Mouse (Mus musculus): ENCODE measurements around the gene Rarb. TPM values are rescaled to one million over a fixed set of nuclear protein-coding genes. Genes with fewer than 3 reads are reported as not detected.
A peak's percentile ranks its signal among the peaks of the same experiment; 100 is the strongest.

The Rarb gene
- 29.3 TPM in 2 replicates for polyA plus RNA-seq (2014; fragmentation: Nextera tagmentation; extraction: Ambion mirVana)

GRCm38 (mm10) chr14:16818602-16819250 lies at the start of gene Rarb:
Gene Rarb, minus strand, starts transcription at chr14:16819156.
- Histone ChIP-seq H3K27ac (ENCODE audit: low read depth, low read length) (no peak within 1 kb of the TSS), H3K9ac (ENCODE audit: low read depth, low read length) (no peak within 1 kb of the TSS), H3K9me3 (ENCODE audit: control insufficient read depth, low read length) (no peaks in the 10 kb centered on the region), H3K27me3 (ENCODE audit: control insufficient read depth, insufficient read depth, low read length) (no peaks in the 10 kb centered on the region), H3K4me3 (ENCODE audit: low read depth, low read length) (no peak within 1 kb of the TSS), H3K4me2 (replicated peaks; ENCODE audit: low read depth, low read length) (no peak within 1 kb of the TSS), H3K4me1 (replicated peaks; ENCODE audit: control insufficient read depth, insufficient read depth, low read length) (no peaks in the 10 kb centered on the region), H3K36me3 (ENCODE audit: control insufficient read depth, insufficient read depth, low read length) (no peaks in the 10 kb centered on the region)
- DNase-seq (ENCODE audit: low spot score) (no peak), ATAC-seq (ENCODE audit: low FRiP score) (no peak)
- WGBS = 96% methylated on average over 4 of the region's 4 CpGs

- Histone ChIP-seq H3K4me1 (replicated peaks; ENCODE audit: control insufficient read depth, insufficient read depth, low read length) (no peaks in the 10 kb centered on the region), H3K9ac (ENCODE audit: low read depth, low read length) (no peak overlapping the region), H3K27ac (ENCODE audit: low read depth, low read length) (no peak overlapping the region), H3K27me3 (ENCODE audit: control insufficient read depth, insufficient read depth, low read length) (no peaks in the 10 kb centered on the region), H3K4me2 (replicated peaks; ENCODE audit: low read depth, low read length) (no peak overlapping the region), H3K36me3 (ENCODE audit: control insufficient read depth, insufficient read depth, low read length) (no peaks in the 10 kb centered on the region), H3K4me3 (ENCODE audit: low read depth, low read length) (no peak overlapping the region), H3K9me3 (ENCODE audit: control insufficient read depth, low read length) (no peaks in the 10 kb centered on the region)
- no peak for ATAC-seq (ENCODE audit: low FRiP score)
- WGBS = 15% methylated on average over 3 of the region's 3 CpGs
- DNase-seq (ENCODE audit: low spot score) = no peak
Observed at GRCm38 (mm10) chr14:16842036-16842435, 23.1 kb upstream of the Rarb start.

- Histone ChIP-seq H3K4me2 (replicated peaks; ENCODE audit: low read depth, low read length) (no peak overlapping the region), H3K27ac (ENCODE audit: low read depth, low read length) (no peak overlapping the region), H3K27me3 (ENCODE audit: control insufficient read depth, insufficient read depth, low read length) (no peaks in the 10 kb centered on the region), H3K9ac (ENCODE audit: low read depth, low read length) (0 out of 2 replicates have a peak overlapping the region, but pooled peaks have one; percentile 23), H3K4me3 (ENCODE audit: low read depth, low read length) (no peak overlapping the region), H3K36me3 (ENCODE audit: control insufficient read depth, insufficient read depth, low read length) (no peaks in the 10 kb centered on the region), H3K9me3 (ENCODE audit: control insufficient read depth, low read length) (no peaks in the 10 kb centered on the region), H3K4me1 (replicated peaks; ENCODE audit: control insufficient read depth, insufficient read depth, low read length) (no peaks in the 10 kb centered on the region)
- ATAC-seq (ENCODE audit: low FRiP score) (peak; percentile 90), DNase-seq (ENCODE audit: low spot score) (peak; percentile 33)
- WGBS = 31% methylated on average over 6 of the region's 6 CpGs
Observed at GRCm38 (mm10) chr14:16841597-16841989, 22.6 kb upstream of the Rarb start.

DNA sequence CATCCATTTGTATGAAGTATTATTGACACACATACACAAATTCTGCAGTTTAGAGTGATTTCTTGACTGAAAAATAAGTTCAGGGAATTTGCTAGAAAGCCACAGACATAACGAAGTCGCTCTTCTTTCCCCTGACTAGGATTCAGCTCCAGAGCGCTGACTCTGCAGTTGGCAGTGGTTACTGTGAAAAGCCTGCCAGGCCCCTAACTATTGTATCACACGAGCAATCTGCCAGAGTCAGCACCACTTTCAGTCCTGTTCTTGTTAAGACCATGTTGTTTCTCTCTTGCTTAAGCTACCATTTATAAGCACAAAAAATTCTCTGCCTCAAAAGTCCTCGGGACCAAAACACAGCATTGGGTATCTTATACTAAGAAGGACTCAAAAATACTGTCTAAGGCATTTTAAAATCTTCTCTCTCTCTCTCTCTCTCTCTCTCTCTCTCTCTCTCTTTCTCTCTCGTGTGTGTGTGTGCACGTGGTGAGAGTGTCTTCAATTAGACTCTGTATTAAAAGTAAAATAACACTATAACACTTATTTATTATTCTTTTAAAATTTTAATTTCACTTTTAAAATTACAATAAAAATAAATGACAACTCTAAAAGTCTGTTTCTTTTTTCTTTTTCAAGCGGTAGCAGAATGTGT lies 22.1 kb upstream of the Rarb start:
- DNase-seq (ENCODE audit: low spot score) = no peak

GRCm38 (mm10) chr14:16840135-16840534 lies 21.2 kb upstream of the Rarb start:
- Histone ChIP-seq H3K4me3 (ENCODE audit: low read depth, low read length) (no peak overlapping the region), H3K9ac (ENCODE audit: low read depth, low read length) (no peak overlapping the region), H3K36me3 (ENCODE audit: control insufficient read depth, insufficient read depth, low read length) (no peaks in the 10 kb centered on the region), H3K27ac (ENCODE audit: low read depth, low read length) (no peak overlapping the region), H3K27me3 (ENCODE audit: control insufficient read depth, insufficient read depth, low read length) (no peaks in the 10 kb centered on the region), H3K4me2 (replicated peaks; ENCODE audit: low read depth, low read length) (no peak overlapping the region), H3K4me1 (replicated peaks; ENCODE audit: control insufficient read depth, insufficient read depth, low read length) (no peaks in the 10 kb centered on the region), H3K9me3 (ENCODE audit: control insufficient read depth, low read length) (no peaks in the 10 kb centered on the region)
- 98% methylated on average over 2 of the region's 2 CpGs for WGBS
- ATAC-seq (ENCODE audit: low FRiP score) (no peak), DNase-seq (ENCODE audit: low spot score) (no peak)

More for the DNA sequence above, 22.1 kb upstream of the Rarb start:
- Histone ChIP-seq H3K9ac (ENCODE audit: low read depth, low read length) (no peak overlapping the region), H3K9me3 (ENCODE audit: control insufficient read depth, low read length) (no peaks in the 10 kb centered on the region), H3K27me3 (ENCODE audit: control insufficient read depth, insufficient read depth, low read length) (no peaks in the 10 kb centered on the region), H3K4me3 (ENCODE audit: low read depth, low read length) (no peak overlapping the region), H3K4me2 (replicated peaks; ENCODE audit: low read depth, low read length) (no peak overlapping the region), H3K4me1 (replicated peaks; ENCODE audit: control insufficient read depth, insufficient read depth, low read length) (no peaks in the 10 kb centered on the region), H3K36me3 (ENCODE audit: control insufficient read depth, insufficient read depth, low read length) (no peaks in the 10 kb centered on the region), H3K27ac (ENCODE audit: low read depth, low read length) (no peak overlapping the region)
- WGBS = 44% methylated on average over 8 of the region's 8 CpGs
- ATAC-seq (ENCODE audit: low FRiP score) = peak; percentile 23; the same call in 1 of the 2 replicates

DNA sequence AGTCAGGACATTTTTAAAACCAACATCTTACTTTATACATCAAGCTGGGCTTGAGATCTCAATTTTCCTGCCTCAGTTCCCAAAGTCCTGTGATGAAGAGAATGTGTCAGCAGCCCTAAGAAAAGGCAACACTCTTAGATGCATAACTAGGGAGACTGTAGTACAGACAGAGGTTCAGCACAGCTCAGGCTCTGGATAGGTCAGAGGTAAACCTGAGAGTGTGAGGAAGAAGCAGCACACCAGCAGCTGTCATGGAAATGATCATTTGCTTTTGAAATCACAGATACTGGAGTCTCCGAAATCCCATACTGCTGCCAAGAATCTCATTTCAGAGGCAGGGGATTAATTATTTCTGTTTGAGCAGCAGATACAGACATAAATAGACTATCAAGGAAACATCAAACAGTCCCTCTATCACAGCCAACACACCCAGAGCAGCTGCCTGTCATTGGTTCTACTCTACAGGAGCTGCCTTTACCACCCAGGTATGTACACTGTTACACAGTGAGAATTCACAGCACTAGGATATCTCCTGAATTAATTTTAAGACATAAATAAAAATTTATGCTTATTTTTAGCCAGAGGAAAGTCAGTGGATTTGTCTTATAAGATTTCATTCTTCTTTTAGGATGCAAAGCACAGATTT lies 3.7 kb downstream of the Rarb start:
- H3K9me3 ChIP-seq (ENCODE audit: control insufficient read depth, low read length) = no peaks in the 10 kb centered on the region

GRCm38 (mm10) chr14:16806155-16806554 lies 12.8 kb downstream of the Rarb start:
- Histone ChIP-seq H3K4me1 (replicated peaks; ENCODE audit: control insufficient read depth, insufficient read depth, low read length) (no peaks in the 10 kb centered on the region), H3K9ac (ENCODE audit: low read depth, low read length) (no peak overlapping the region), H3K27me3 (ENCODE audit: control insufficient read depth, insufficient read depth, low read length) (no peaks in the 10 kb centered on the region), H3K36me3 (ENCODE audit: control insufficient read depth, insufficient read depth, low read length) (no peaks in the 10 kb centered on the region), H3K4me2 (replicated peaks; ENCODE audit: low read depth, low read length) (no peak overlapping the region), H3K4me3 (ENCODE audit: low read depth, low read length) (no peak overlapping the region), H3K27ac (ENCODE audit: low read depth, low read length) (no peak overlapping the region), H3K9me3 (ENCODE audit: control insufficient read depth, low read length) (no peaks in the 10 kb centered on the region)
- 87% methylated on average over 3 of the region's 3 CpGs for WGBS
- ATAC-seq (ENCODE audit: low FRiP score) (no peak), DNase-seq (ENCODE audit: low spot score) (no peak)

More for the DNA sequence above, 3.7 kb downstream of the Rarb start:
- no peaks in the 10 kb centered on the region for H3K27me3 ChIP-seq (ENCODE audit: control insufficient read depth, insufficient read depth, low read length)
- DNase-seq (ENCODE audit: low spot score) = no peak
- no peak overlapping the region for H3K4me2 ChIP-seq (replicated peaks; ENCODE audit: low read depth, low read length)
- WGBS = 83% methylated on average over 1 of the region's 1 CpGs
- H3K27ac ChIP-seq (ENCODE audit: low read depth, low read length) = no peak overlapping the region
- no peaks in the 10 kb centered on the region for H3K36me3 ChIP-seq (ENCODE audit: control insufficient read depth, insufficient read depth, low read length)
- H3K4me3 ChIP-seq (ENCODE audit: low read depth, low read length) = no peak overlapping the region
- H3K4me1 ChIP-seq (replicated peaks; ENCODE audit: control insufficient read depth, insufficient read depth, low read length) = no peaks in the 10 kb centered on the region
- H3K9ac ChIP-seq (ENCODE audit: low read depth, low read length) = no peak overlapping the region
- ATAC-seq (ENCODE audit: low FRiP score) = no peak

- no peak for DNase-seq (ENCODE audit: low spot score)
- ATAC-seq (ENCODE audit: low FRiP score) = no peak
- no peaks in the 10 kb centered on the region for H3K27me3 ChIP-seq (ENCODE audit: control insufficient read depth, insufficient read depth, low read length)
- H3K4me2 ChIP-seq (replicated peaks; ENCODE audit: low read depth, low read length) = no peak overlapping the region
- no peaks in the 10 kb centered on the region for H3K9me3 ChIP-seq (ENCODE audit: control insufficient read depth, low read length)
- H3K27ac ChIP-seq (ENCODE audit: low read depth, low read length) = no peak overlapping the region
- H3K36me3 ChIP-seq (ENCODE audit: control insufficient read depth, insufficient read depth, low read length) = no peaks in the 10 kb centered on the region
- no peaks in the 10 kb centered on the region for H3K4me1 ChIP-seq (replicated peaks; ENCODE audit: control insufficient read depth, insufficient read depth, low read length)
- H3K4me3 ChIP-seq (ENCODE audit: low read depth, low read length) = no peak overlapping the region
- 72% methylated on average over 1 of the region's 1 CpGs for WGBS
- no peak overlapping the region for H3K9ac ChIP-seq (ENCODE audit: low read depth, low read length)
Observed at GRCm38 (mm10) chr14:16790161-16790560, 28.8 kb downstream of the Rarb start.
